Mouse (Mus musculus): ENCODE measurements around the gene Olfr1221. TPM values are rescaled to one million over a fixed set of nuclear protein-coding genes. Genes with fewer than 3 reads are reported as not detected.
"Not testable (repeated sequence)": the region's sequence is repeated elsewhere in the genome, so short reads cannot be mapped to it uniquely, and the experiment has no call there.

Gene Olfr1221
- not detected in 2 replicates for total RNA-seq (2021)
- long read RNA-seq, experiment 1, result 0 reads
- long read RNA-seq, experiment 2, result 0 reads

DNA sequence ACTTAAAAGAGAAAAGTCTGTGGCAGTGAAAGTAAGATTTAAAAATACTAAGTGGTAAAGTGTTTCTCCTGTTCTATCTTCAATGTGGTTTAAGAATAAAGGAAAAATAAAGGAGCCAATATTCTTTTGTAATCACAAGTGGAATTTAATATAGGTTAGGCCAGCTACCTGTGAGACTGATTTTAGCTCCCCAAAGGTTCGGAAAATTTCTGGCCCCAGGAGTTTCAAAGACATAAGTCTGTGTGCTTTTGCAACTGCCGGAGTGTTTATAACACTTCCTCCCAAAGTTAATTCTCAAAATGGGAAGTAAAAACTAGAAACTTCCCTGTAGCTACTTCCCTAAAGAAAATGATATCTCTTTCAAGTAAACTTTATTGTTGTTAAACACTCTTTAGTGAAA lies at the start of gene Olfr1221:
Olfr1221 (minus strand) TSS at position 101 of the 400 bp plus-strand sequence.
- no peak for DNase-seq

DNA sequence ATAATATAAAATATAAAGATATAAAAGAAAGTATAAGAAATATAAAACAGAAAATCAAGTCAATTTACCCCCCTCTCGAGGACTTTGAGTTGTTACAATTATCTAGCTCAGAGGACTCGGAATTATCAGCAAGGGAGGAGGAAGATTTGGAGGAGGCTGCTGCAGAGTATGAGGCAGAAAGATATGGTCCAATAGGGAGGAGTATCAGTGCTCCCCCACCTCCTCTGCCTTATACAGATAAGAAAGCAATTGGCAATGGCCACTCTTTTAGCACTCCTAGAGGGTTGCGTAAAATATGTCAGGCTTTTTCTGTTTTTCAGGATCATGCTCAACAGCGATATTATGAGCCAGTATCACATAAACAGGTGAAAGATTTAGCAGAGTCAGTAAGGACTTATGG lies 47.6 kb upstream of the Olfr1221 start:
- DNase-seq, result not testable (repeated sequence)

DNA sequence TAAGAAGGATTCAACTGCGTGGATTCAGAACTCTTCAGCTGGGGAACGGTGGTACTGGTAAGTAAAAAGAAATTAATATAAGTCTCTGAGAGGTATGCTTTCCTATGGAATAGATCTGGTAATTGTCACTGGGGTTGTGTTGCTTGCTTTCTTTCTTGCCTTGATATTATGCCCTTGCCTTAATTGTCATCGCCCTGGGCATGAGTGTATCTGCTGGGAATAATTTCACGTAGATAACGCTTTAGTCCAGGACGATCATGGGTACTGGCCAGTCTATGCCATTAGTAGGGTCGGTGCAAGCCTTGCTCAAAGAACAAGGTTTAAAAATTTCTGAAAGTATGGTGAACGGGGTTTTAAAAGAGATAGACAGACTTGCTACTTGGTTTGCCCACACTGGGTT lies 46.9 kb upstream of the Olfr1221 start, which contains the start of gene Olfr1224-ps1:
Olfr1224-ps1 (minus strand) TSS at position 101 of the 400 bp plus-strand sequence.
- not testable (repeated sequence) for DNase-seq

DNA sequence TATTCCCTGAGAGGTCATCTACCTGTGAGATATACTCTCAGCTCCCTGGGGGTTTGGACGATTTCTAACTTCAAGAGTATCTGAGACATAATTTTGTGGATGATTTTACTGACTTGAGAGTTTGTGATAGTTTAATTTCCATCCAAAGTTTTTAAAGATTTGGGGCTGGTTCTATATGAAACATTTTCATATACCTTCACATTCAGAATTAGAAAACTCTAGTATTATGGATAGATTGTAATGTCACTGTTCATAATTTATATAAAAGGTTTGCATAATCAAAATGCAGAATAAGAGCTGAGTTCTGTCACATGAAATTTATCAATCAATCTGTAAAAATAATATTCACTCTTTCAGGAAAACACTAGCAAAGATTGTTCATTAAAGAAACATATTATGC lies 34.4 kb upstream of the Olfr1221 start, which contains the start of gene Olfr1223:
Olfr1223 (minus strand) TSS at position 101 of the 400 bp plus-strand sequence.
- DNase-seq, result no peak

GRCm38 (mm10) chr2:89132954-89133353 lies 15.9 kb upstream of the Olfr1221 start, which contains the start of gene Olfr1222:
Gene Olfr1222 (minus strand): TSS chr2:89133054.
- no peak for DNase-seq

DNA sequence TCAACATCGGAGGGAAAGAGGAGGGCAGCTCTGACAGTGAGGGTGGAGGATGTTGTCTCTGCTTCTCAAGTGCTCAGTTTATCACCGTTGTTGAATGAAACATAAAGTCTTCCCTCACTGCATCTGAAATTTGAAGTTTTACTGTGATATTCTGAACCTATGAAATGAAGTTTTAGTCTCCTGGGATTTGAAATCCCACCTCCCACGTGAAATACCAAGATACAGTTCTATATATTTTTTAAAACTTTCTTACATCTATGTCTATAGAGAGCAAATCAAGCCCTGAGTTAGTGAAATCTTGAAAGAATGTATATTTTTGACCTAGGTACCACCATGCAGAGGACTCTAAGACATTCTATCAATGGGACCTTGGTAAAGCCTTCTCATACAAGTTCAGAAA lies 10.3 kb downstream of the Olfr1221 start, which contains the start of gene Olfr1220:
Olfr1220 (minus strand) TSS at position 101 of the 400 bp plus-strand sequence.
- no peak for DNase-seq

- no peak for DNase-seq
Measured at GRCm38 (mm10) chr2:89105651-89106050, 11.4 kb downstream of the Olfr1221 start.

DNA sequence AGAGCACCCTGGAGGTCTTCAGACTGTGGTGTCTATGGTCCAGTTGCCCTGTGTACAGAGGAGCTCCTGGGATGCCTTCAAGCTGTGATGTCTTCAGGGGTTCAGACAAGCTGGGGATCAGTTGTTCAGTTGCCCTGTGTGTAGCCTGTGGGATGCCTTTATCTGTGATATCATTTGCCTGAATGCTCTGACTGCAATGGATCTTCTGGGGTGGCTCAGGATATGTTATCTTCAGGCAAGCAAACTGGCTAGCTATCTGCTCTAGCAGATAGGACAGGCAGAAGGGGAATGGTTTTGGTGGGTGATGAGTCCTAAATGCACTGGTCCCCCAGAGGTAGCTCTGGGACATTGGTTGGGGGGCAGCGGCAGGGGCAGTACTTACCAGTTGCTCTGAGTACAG lies 23.2 kb downstream of the Olfr1221 start:
- no peak for DNase-seq

GRCm38 (mm10) chr2:89083413-89083812 lies 33.7 kb downstream of the Olfr1221 start, which contains the start of gene Olfr1219:
Gene Olfr1219 (minus strand): TSS chr2:89083513.
- DNase-seq, result no peak

DNA sequence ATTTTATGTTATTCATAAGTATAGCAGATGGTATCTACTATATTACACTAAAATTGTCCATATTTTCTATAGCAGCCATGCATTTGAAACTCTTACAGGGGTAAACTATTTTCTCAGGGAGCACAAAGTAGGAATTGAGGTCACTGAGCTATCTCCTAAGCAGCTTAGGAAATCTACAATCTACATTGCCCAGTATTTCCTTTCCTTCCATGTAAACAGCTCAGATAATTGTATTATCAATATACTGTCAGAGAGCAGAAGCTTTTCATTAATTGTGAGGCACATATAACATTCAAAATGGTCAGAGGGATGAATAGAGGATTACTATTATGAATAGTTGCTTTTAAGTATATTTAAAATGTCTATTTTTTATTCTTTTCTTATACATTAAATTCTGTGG lies 35.6 kb downstream of the Olfr1221 start:
- DNase-seq, result no peak

DNA sequence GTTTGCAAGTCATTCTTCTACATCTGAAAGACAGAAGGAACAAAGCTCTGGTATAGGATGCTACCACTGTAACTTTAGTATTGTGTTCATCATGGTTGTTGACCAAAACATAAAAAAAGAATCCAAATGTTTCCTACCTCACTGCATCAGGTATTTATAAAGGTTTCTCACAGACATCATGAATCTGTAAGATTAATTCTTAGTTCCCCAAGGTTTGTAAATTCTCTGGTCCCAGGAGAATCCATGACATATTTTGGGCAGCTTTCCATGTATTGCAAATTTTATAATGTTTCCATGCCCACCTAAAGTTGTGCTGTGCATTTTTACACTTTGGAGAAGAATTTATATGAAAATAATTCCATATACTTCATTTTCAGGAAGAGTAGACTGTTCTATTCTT lies 56.0 kb downstream of the Olfr1221 start, which contains the start of gene Olfr1218:
Olfr1218 (minus strand) TSS at position 101 of the 400 bp plus-strand sequence.
- no peak for DNase-seq

Other genes starting within 250 kb of the Olfr1221 start
- gene Olfr1208, start 215.0 kb downstream of the Olfr1221 start, total RNA-seq (2021), result not detected in 2 replicates
- not detected in 2 replicates for gene Olfr1209, start 202.1 kb downstream of the Olfr1221 start, total RNA-seq (2021)
- not detected in 2 replicates for gene Olfr1211, start 179.2 kb downstream of the Olfr1221 start, total RNA-seq (2021)
- gene Olfr1212, start 163.3 kb downstream of the Olfr1221 start, total RNA-seq (2021), result not detected in 2 replicates
- gene Gm13762, start 137.0 kb downstream of the Olfr1221 start, total RNA-seq (2021), result not detected in 2 replicates
- gene Olfr1214, start 124.6 kb downstream of the Olfr1221 start, total RNA-seq (2021), result not detected in 2 replicates
- not detected in 2 replicates for gene Olfr1215, start 110.3 kb downstream of the Olfr1221 start, total RNA-seq (2021)
- gene Olfr1216, start 98.9 kb downstream of the Olfr1221 start, total RNA-seq (2021), result not detected in 2 replicates
- gene Olfr1217, start 85.2 kb downstream of the Olfr1221 start, total RNA-seq (2021), result not detected in 2 replicates
- gene Olfr1218, start 56.1 kb downstream of the Olfr1221 start, total RNA-seq (2021), result not detected in 2 replicates
- not detected in 2 replicates for gene Olfr1219, start 33.8 kb downstream of the Olfr1221 start, total RNA-seq (2021)
- gene Olfr1220, start 10.4 kb downstream of the Olfr1221 start, total RNA-seq (2021), result not detected in 2 replicates
- not detected in 2 replicates for gene Olfr1222, start 15.8 kb upstream of the Olfr1221 start, total RNA-seq (2021)
- gene Olfr1223, start 34.3 kb upstream of the Olfr1221 start, total RNA-seq (2021), result not detected in 2 replicates
- gene Olfr1224-ps1, start 46.8 kb upstream of the Olfr1221 start, total RNA-seq (2021), result not detected in 2 replicates
- gene Olfr1225, start 57.4 kb upstream of the Olfr1221 start, total RNA-seq (2021), result not detected in 2 replicates
- gene Olfr1226, start 82.8 kb upstream of the Olfr1221 start, total RNA-seq (2021), result not detected in 2 replicates
- gene Olfr1228, start 136.8 kb upstream of the Olfr1221 start, total RNA-seq (2021), result not detected in 2 replicates
- not detected in 2 replicates for gene Olfr1229, start 170.7 kb upstream of the Olfr1221 start, total RNA-seq (2021)
- not detected in 2 replicates for gene Olfr1230, start 180.0 kb upstream of the Olfr1221 start, total RNA-seq (2021)
- not detected in 2 replicates for gene Olfr1231, start 189.8 kb upstream of the Olfr1221 start, total RNA-seq (2021)
- not detected in 2 replicates for gene Olfr1232, start 212.4 kb upstream of the Olfr1221 start, total RNA-seq (2021)
- not detected in 2 replicates for gene Olfr1233, start 225.1 kb upstream of the Olfr1221 start, total RNA-seq (2021)
- gene Olfr1234, start 247.6 kb upstream of the Olfr1221 start, total RNA-seq (2021), result not detected in 2 replicates